Mouse (Mus musculus): ENCODE results near the gene Rab35.

DNA sequence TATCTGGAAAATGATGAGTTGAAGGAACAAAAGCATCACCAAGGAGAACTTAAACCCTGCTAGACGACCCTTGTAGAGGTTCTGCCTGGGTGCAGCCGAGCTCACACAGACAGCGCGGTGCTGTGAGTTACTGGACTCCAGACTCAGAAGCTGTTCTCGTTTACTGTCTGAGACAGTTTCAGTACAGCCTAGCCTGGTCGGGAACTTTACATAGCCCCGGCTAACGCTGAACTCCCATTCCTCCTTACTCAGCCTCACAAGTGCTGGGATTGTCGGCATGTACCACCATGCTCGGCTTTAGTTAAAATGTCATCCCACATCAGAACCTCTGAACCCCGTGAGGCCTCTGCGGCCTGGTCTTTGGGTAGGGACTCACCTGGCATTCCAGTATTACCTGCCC lies 37.3 kb downstream of the Rab35 start:
- TF ChIP-seq CTCF (IDR thresholded peaks at IDR 0.05; ENCODE audit: low read depth, low read length) = no peak
- no peak for TF ChIP-seq GATA1 (IDR thresholded peaks at IDR 0.05; ENCODE audit: borderline replicate concordance, low read length)
- no peak for TF ChIP-seq POLR2AphosphoS5 (IDR thresholded peaks at IDR 0.05; ENCODE audit: insufficient replicate concordance, low read depth, low read length)
- no peak for TF ChIP-seq TAL1 (conservative IDR thresholded peaks at IDR 0.05; ENCODE audit: low read depth, low read length)

All from G1E (cell line).